Mouse (Mus musculus) spleen, adult 2 months (tissue): Measurements from ENCODE around the gene Rcor3.

Experiments used
- CTCF ChIP-seq: fragments of 200-500 bp; IDR thresholded peaks from 2 replicates; pipeline ENCODE4 v1.5.1; 2011; ENCODE audit warnings: mild to moderate bottlenecking, inconsistent platforms; ENCODE audit not compliant: insufficient read depth, insufficient read length, insufficient replicate concordance; ENCODE audit errors: extremely low read depth
- POLR2A ChIP-seq: fragments of 200-500 bp; IDR thresholded peaks from 2 replicates; pipeline ENCODE4 v1.6.1; 2011; ENCODE audit warnings: low read depth, low read length, inconsistent platforms

- TF ChIP-seq CTCF (no peak), POLR2A (no peak)
Measured at GRCm38 (mm10) chr1:192082646-192083045, 55.2 kb downstream of the Rcor3 start.
